Mouse (Mus musculus) G1E (cell line): ENCODE data around the gene Leo1.

Source experiments
- CTCF ChIP-seq: IDR thresholded peaks from 2 replicates; pipeline ENCODE4 v1.5.1; 2012; ENCODE audit warnings: low read depth, low read length, inconsistent platforms, mixed read lengths
- GATA1 ChIP-seq: IDR thresholded peaks from 2 replicates; pipeline ENCODE4 v1.6.1; 2012; ENCODE audit warnings: borderline replicate concordance, low read length, inconsistent platforms, mixed read lengths
- TAL1 ChIP-seq: conservative IDR thresholded peaks from 2 replicates; pipeline ENCODE4 v1.6.1; 2012; ENCODE audit warnings: low read depth, low read length, inconsistent platforms, mixed read lengths

GRCm38 (mm10) chr9:75407803-75408202, 33.5 kb upstream of the Leo1 start:
- no peak for TF ChIP-seq CTCF
- TF ChIP-seq GATA1: no peak
- TF ChIP-seq TAL1: no peak
